Mouse (Mus musculus): ENCODE measurements around the gene Gm21883. TPM values are rescaled to one million over a fixed set of nuclear protein-coding genes. Genes with fewer than 3 reads are reported as not detected.
"Not testable (repeated sequence)": the region's sequence is repeated elsewhere in the genome, so short reads cannot be mapped to it uniquely, and the experiment has no call there.

Gm21883 gene
- not detected in 2 replicates for polyA plus RNA-seq (2012; rRNA removed)

- DNase-seq (ENCODE audit: low read depth): not testable (repeated sequence)
Measured at GRCm38 (mm10) chrX:31574183-31574582, at the start of gene Gm21883. TSS of gene Gm21883 (minus strand) at chrX:31574283.

GRCm38 (mm10) chrX:31618820-31619219, 44.7 kb upstream of the Gm21883 start, which contains the start of gene Spin2e:
TSS of gene Spin2e (minus strand) at chrX:31618920.
- not testable (repeated sequence) for DNase-seq (ENCODE audit: low read depth)

Other genes with a start within 250 kb of the Gm21883 start
- not detected in 2 replicates for gene Btbd35f26, start 237.8 kb downstream of the Gm21883 start, polyA plus RNA-seq (2012; rRNA removed)
- gene Btbd35f19, start 190.4 kb downstream of the Gm21883 start, polyA plus RNA-seq (2012; rRNA removed): not detected in 2 replicates
- not detected in 2 replicates for gene Spin2e, start 44.6 kb upstream of the Gm21883 start, polyA plus RNA-seq (2012; rRNA removed)
- not detected in 2 replicates for gene Btbd35f25, start 142.9 kb upstream of the Gm21883 start, polyA plus RNA-seq (2012; rRNA removed)